Mouse (Mus musculus) intestine, embryonic 16.5 days (tissue): ENCODE measurements around the gene Ccdc83. TPM values are rescaled to one million over a fixed set of nuclear protein-coding genes. Genes with fewer than 3 reads are reported as not detected.

ENCODE experiments used
- ATAC-seq: fragments of 200-750 bp; cut with Nextera tagmentation; 2 replicates; pipeline ENCODE4 v1.8.0; 2017; ENCODE audit warnings: moderate TSS enrichment, moderate library complexity
- H3K27ac ChIP-seq: fragments of 300-500 bp; sonication (generic); 2 replicates; pipeline ENCODE4 v1.5.1; 2014; ENCODE audit warnings: mild to moderate bottlenecking, low read length
- H3K27me3 ChIP-seq: fragments of 300-500 bp; sonication (generic); replicated peaks from 2 replicates; pipeline ENCODE4 v1.6.1; 2014; ENCODE audit warnings: low read length, control low read depth, mixed read lengths; ENCODE audit not compliant: control insufficient read depth, insufficient read depth
- H3K36me3 ChIP-seq: fragments of 300-500 bp; sonication (generic); 2 replicates; pipeline ENCODE4 v1.6.1; 2014; ENCODE audit warnings: low read length, control low read depth; ENCODE audit not compliant: control insufficient read depth, insufficient read depth
- H3K4me1 ChIP-seq: fragments of 300-500 bp; sonication (generic); 2 replicates; pipeline ENCODE4 v1.6.1; 2014; ENCODE audit warnings: low read length, control low read depth, mixed read lengths; ENCODE audit not compliant: control insufficient read depth, insufficient read depth
- H3K4me2 ChIP-seq: fragments of 300-500 bp; sonication (generic); 2 replicates; pipeline ENCODE4 v1.6.1; 2014; ENCODE audit warnings: low read depth, low read length, control low read depth
- H3K4me3 ChIP-seq: fragments of 300-500 bp; sonication (generic); 2 replicates; pipeline ENCODE4 v1.5.1; 2014; ENCODE audit warnings: mild to moderate bottlenecking, low read length
- H3K9ac ChIP-seq: fragments of 300-500 bp; sonication (generic); 2 replicates; pipeline ENCODE4 v1.6.1; 2014; ENCODE audit warnings: low read depth, low read length
- H3K9me3 ChIP-seq: fragments of 300-500 bp; sonication (generic); 2 replicates; pipeline ENCODE4 v1.6.1; 2016; ENCODE audit warnings: low read length, control low read depth; ENCODE audit not compliant: control insufficient read depth
- WGBS: fragments of 180-500 bp; shearing (Covaris S2); extraction: QIAGEN DNeasy Blood & Tissue Kit; methylation state at CpG from one replicate; pipeline ENCODE4 v1.1.7; 2014; 5-methylcytosine and 5-hydroxymethylcytosine counted together
- polyA plus RNA-seq: library from polyadenylated mRNA; unstranded; fragments of >200 nt; fragmentation: Nextera tagmentation; extraction: Ambion mirVana; gene quantifications from 2 replicates; pipeline ENCODE4 v1.2.1, GENCODE M21; 2015

Gene Ccdc83
- polyA plus RNA-seq, 1 experiment from 2014 or later, result not detected

GRCm38 (mm10) chr7:90274561-90275100 is 9.1 kb upstream of the Ccdc83 start:
- Histone ChIP-seq H3K4me1 (no peaks in the 10 kb centered on the region), H3K9ac (no peak overlapping the region), H3K36me3 (no peaks in the 10 kb centered on the region), H3K4me3 (no peak overlapping the region), H3K27ac (no peak overlapping the region), H3K4me2 (no peak overlapping the region), H3K27me3 (no peaks in the 10 kb centered on the region), H3K9me3 (no peaks in the 10 kb centered on the region)
- whole genome bisulfite sequencing, result 66% methylated on average over 11 of the region's 11 CpGs
- ATAC-seq, result no peak

GRCm38 (mm10) chr7:90270141-90270540 is 4.6 kb upstream of the Ccdc83 start:
- Histone ChIP-seq H3K4me1 (no peaks in the 10 kb centered on the region), H3K9me3 (no peaks in the 10 kb centered on the region), H3K36me3 (no peaks in the 10 kb centered on the region), H3K9ac (no peak overlapping the region), H3K4me2 (no peak overlapping the region), H3K27ac (no peak overlapping the region), H3K4me3 (no peak overlapping the region), H3K27me3 (no peaks in the 10 kb centered on the region)
- ATAC-seq, result no peak
- 76% methylated on average over 3 of the region's 3 CpGs for WGBS

- Histone ChIP-seq H3K9ac (no peak overlapping the region), H3K27me3 (no peaks in the 10 kb centered on the region), H3K36me3 (no peaks in the 10 kb centered on the region), H3K27ac (no peak overlapping the region), H3K4me1 (no peaks in the 10 kb centered on the region), H3K4me2 (no peak overlapping the region), H3K9me3 (no peaks in the 10 kb centered on the region), H3K4me3 (no peak overlapping the region)
- no peak for ATAC-seq
- WGBS, result 39% methylated on average over 7 of the region's 7 CpGs
Measured at GRCm38 (mm10) chr7:90261902-90262599, 3.5 kb downstream of the Ccdc83 start.

GRCm38 (mm10) chr7:90259899-90260298 is 5.7 kb downstream of the Ccdc83 start:
- 87% methylated on average over 2 of the region's 2 CpGs for WGBS
- no peak overlapping the region for H3K27ac ChIP-seq

GRCm38 (mm10) chr7:90258701-90259100 is 6.9 kb downstream of the Ccdc83 start:
- H3K9me3 ChIP-seq, result no peaks in the 10 kb centered on the region
- no peaks in the 10 kb centered on the region for H3K36me3 ChIP-seq
- WGBS, result 76% methylated on average over 2 of the region's 2 CpGs
- H3K4me2 ChIP-seq, result no peak overlapping the region
- no peak overlapping the region for H3K27ac ChIP-seq
- no peak for ATAC-seq
- H3K27me3 ChIP-seq, result no peaks in the 10 kb centered on the region
- no peaks in the 10 kb centered on the region for H3K4me1 ChIP-seq
- no peak overlapping the region for H3K4me3 ChIP-seq
- H3K9ac ChIP-seq, result no peak overlapping the region

More at GRCm38 (mm10) chr7:90259899-90260298, 5.7 kb downstream of the Ccdc83 start:
- no peaks in the 10 kb centered on the region for H3K9me3 ChIP-seq
- H3K4me2 ChIP-seq, result no peak overlapping the region
- H3K4me3 ChIP-seq, result no peak overlapping the region
- H3K9ac ChIP-seq, result no peak overlapping the region
- no peaks in the 10 kb centered on the region for H3K4me1 ChIP-seq
- no peak for ATAC-seq
- no peaks in the 10 kb centered on the region for H3K27me3 ChIP-seq
- no peaks in the 10 kb centered on the region for H3K36me3 ChIP-seq

- no peaks in the 10 kb centered on the region for H3K9me3 ChIP-seq
- no peaks in the 10 kb centered on the region for H3K36me3 ChIP-seq
- H3K4me1 ChIP-seq, result no peaks in the 10 kb centered on the region
- H3K27ac ChIP-seq, result no peak overlapping the region
- H3K9ac ChIP-seq, result no peak overlapping the region
- 73% methylated on average over 5 of the region's 5 CpGs for WGBS
- H3K4me2 ChIP-seq, result no peak overlapping the region
- no peaks in the 10 kb centered on the region for H3K27me3 ChIP-seq
- no peak overlapping the region for H3K4me3 ChIP-seq
- no peak for ATAC-seq
Measured at GRCm38 (mm10) chr7:90252946-90253345, 12.6 kb downstream of the Ccdc83 start.

GRCm38 (mm10) chr7:90243643-90244042 is 21.9 kb downstream of the Ccdc83 start:
- H3K27me3 ChIP-seq, result no peaks in the 10 kb centered on the region
- WGBS, result 71% methylated on average over 5 of the region's 5 CpGs
- no peak for ATAC-seq

GRCm38 (mm10) chr7:90243151-90243550 is 22.4 kb downstream of the Ccdc83 start:
- ATAC-seq, result no peak
- H3K4me3 ChIP-seq, result no peak overlapping the region
- H3K36me3 ChIP-seq, result no peaks in the 10 kb centered on the region
- 86% methylated on average over 6 of the region's 6 CpGs for WGBS
- no peak overlapping the region for H3K27ac ChIP-seq
- no peaks in the 10 kb centered on the region for H3K9me3 ChIP-seq
- no peaks in the 10 kb centered on the region for H3K4me1 ChIP-seq
- H3K4me2 ChIP-seq, result no peak overlapping the region
- no peak overlapping the region for H3K9ac ChIP-seq
- no peaks in the 10 kb centered on the region for H3K27me3 ChIP-seq

More at GRCm38 (mm10) chr7:90243643-90244042, 21.9 kb downstream of the Ccdc83 start:
- Histone ChIP-seq H3K4me2 (no peak overlapping the region), H3K9me3 (no peaks in the 10 kb centered on the region), H3K36me3 (no peaks in the 10 kb centered on the region), H3K27ac (no peak overlapping the region), H3K9ac (no peak overlapping the region), H3K4me3 (no peak overlapping the region), H3K4me1 (no peaks in the 10 kb centered on the region)

GRCm38 (mm10) chr7:90236289-90236905 is 29.2 kb downstream of the Ccdc83 start:
- no peak overlapping the region for H3K4me3 ChIP-seq
- no peak for ATAC-seq
- no peaks in the 10 kb centered on the region for H3K9me3 ChIP-seq
- no peaks in the 10 kb centered on the region for H3K4me1 ChIP-seq
- H3K27me3 ChIP-seq, result no peaks in the 10 kb centered on the region
- no peak overlapping the region for H3K4me2 ChIP-seq
- WGBS, result 52% methylated on average over 4 of the region's 4 CpGs
- no peaks in the 10 kb centered on the region for H3K36me3 ChIP-seq
- no peak overlapping the region for H3K9ac ChIP-seq
- no peak overlapping the region for H3K27ac ChIP-seq
